In genomic region chr8:46706730-46707129, GRCm38 (mm10) we compare ENCODE assay signal across 21 mouse cellular contexts. TPM values are rescaled to one million over a fixed set of nuclear protein-coding genes. Genes with fewer than 3 reads are reported as not detected.
DNase-seq lines count a peak whose midpoint lies in the region; ATAC-seq lines count a peak whose summit lies in the region.
"Had no signal": no experiment of that assay in that cellular context is flagged by ENCODE, and none has a peak within 500 bp of the region (broad histone marks: within the 10 kb centered on the region; RNA-seq: fewer than 3 reads in every experiment).

No protein-coding gene starts in this region.

- no peaks in the 10 kb centered on the region for H3K36me3 ChIP-seq in liver, embryonic 12.5 days
- H3K36me3 ChIP-seq: embryonic facial prominence, embryonic 13.5 days; G1E; heart, embryonic 15.5 days had no signal

- no peaks in the 10 kb centered on the region for H3K9me3 ChIP-seq in liver, embryonic 12.5 days (replicated peaks)
- H3K9me3 ChIP-seq: embryonic facial prominence, embryonic 13.5 days; forebrain, embryonic 13.5 days; G1E; heart, embryonic 15.5 days had no signal

- no peak overlapping the region for H3K9ac ChIP-seq in liver, embryonic 12.5 days
- H3K9ac ChIP-seq: embryonic facial prominence, embryonic 13.5 days; forebrain, embryonic 13.5 days; forebrain, postnatal 0 days; heart, embryonic 15.5 days; hindbrain, embryonic 14.5 days had no signal

- H3K27ac ChIP-seq in liver, embryonic 12.5 days, result no peak overlapping the region
- H3K27ac ChIP-seq: embryonic facial prominence, embryonic 13.5 days; forebrain, embryonic 13.5 days; gastrocnemius, adult 2 months; heart, embryonic 15.5 days; hindbrain, embryonic 14.5 days had no signal

- H3K4me3 ChIP-seq in liver, embryonic 12.5 days, result no peak overlapping the region
- H3K4me3 ChIP-seq: embryonic facial prominence, embryonic 13.5 days; forebrain, embryonic 13.5 days; gastrocnemius, adult 2 months; heart, embryonic 15.5 days had no signal

- H3K27me3 ChIP-seq in liver, embryonic 12.5 days (replicated peaks), result no peaks in the 10 kb centered on the region
- H3K27me3 ChIP-seq: embryonic facial prominence, embryonic 13.5 days; forebrain, embryonic 13.5 days; heart, embryonic 15.5 days had no signal

- no peak overlapping the region for H3K4me2 ChIP-seq in liver, embryonic 12.5 days
- H3K4me2 ChIP-seq: embryonic facial prominence, embryonic 13.5 days; forebrain, embryonic 13.5 days; heart, embryonic 11.5 days; heart, embryonic 15.5 days; hindbrain, embryonic 14.5 days had no signal

- DNase-seq in B cell, adult 2 months, result peak; percentile 10 to 12
- peak; percentile 45 for DNase-seq in CD4-positive, CD25-positive, alpha-beta regulatory T cell, adult 2 months (ENCODE audit: low read depth, low spot score)
- no peak for DNase-seq in urinary bladder, adult 18-20 months (ENCODE audit: low spot score in 2 of 2)
- no peak for DNase-seq in frontal cortex, adult 2 months (ENCODE audit: extremely low spot score in 1 of 2, low spot score in 1 of 2)
- DNase-seq: adrenal gland, postnatal 10 days; cerebellum, adult 11 months; cerebellum, adult 8-10 months; cerebellum, postnatal 25 days; forebrain, postnatal 0 days; gastrocnemius, adult 2 months; gastrocnemius, postnatal 25 days; heart, postnatal 14 days had no signal

- 69% methylated on average over 5 of the region's 5 CpGs for WGBS in liver, embryonic 12.5 days (ENCODE audit: insufficient replicate concordance)

- no peaks in the 10 kb centered on the region for H3K4me1 ChIP-seq in liver, embryonic 12.5 days
- H3K4me1 ChIP-seq: embryonic facial prominence, embryonic 13.5 days; forebrain, embryonic 13.5 days; heart, embryonic 15.5 days had no signal

- ATAC-seq in inflammation-experienced regulatory T-cells, adult 6 months, result peak; percentile 81
- ATAC-seq in liver, embryonic 12.5 days, result no peak
- ATAC-seq: forebrain, embryonic 13.5 days; forebrain, postnatal 0 days; intestine, postnatal 0 days had no signal

RNA-seq across cellular contexts. Expression of gene Irf2, which starts 32.8 kb away (rescaled TPM):
- polyA plus RNA-seq in inflammation-experienced regulatory T-cells, adult 6 months (2017; shearing (Covaris generic)), result 100 to 1,000 TPM; 228 to 272 (median 245) TPM
- polyA plus RNA-seq in liver, embryonic 12.5 days (2016; fragmentation: Nextera tagmentation; extraction: Ambion mirVana), result 14.8 and 17.5 TPM in 2 replicates
- 27.9 and 28.1 TPM in 2 replicates for polyA plus RNA-seq in frontal cortex, adult 2 months (2012; rRNA removed)

Comparison
In these comparisons a context has a peak if more than half of its experiments do, and no peak if none do; other contexts are left out.
1. DNase-seq: peak in B cell, adult 2 months (2 of 2) and CD4-positive, CD25-positive, alpha-beta regulatory T cell, adult 2 months (single experiment); none in urinary bladder, adult 18-20 months (0 of 2) and frontal cortex, adult 2 months (0 of 2).